Mouse (Mus musculus): ENCODE data around the gene Pfas.
"Not testable (repeated sequence)": the region's sequence is repeated elsewhere in the genome, so short reads cannot be mapped to it uniquely, and the experiment has no call there.

The Pfas gene

DNA sequence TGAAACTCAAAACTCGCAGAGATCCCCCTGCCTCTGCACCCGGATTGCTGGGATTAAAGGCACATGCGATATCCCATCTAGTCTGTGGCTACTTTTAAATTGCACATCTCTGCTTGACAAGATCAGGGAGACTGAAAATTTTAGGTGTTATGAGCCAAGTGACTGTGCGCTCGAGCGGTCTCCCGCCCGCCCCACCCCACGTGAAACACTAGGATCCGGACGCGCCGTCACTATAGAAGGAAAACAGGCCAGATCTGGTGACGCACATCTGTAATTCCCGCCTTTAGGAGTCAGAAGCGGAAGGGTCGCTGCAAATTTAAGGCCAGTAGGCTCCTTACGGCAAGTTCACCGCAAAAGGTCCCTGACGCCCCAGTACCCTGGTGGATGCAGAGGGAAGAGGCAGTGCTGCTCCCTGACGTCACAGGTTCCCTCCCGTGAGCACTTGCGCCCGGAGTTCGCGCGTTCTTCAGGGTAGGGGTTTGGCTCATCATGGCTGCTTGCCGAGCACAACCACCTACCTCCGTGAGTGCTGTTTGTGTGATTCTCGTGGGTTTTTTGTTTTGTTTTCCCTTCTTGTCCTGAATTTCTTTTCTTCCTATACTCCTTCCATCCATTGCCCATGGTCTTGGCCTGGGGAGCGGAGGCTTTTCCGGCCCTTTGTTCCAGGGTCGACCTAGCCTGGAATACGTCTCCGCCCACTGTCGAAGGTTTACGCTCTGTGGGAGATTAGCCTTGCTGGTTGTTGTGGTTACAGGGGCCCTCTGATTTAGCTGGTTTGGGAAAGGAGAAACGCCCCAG lies 7.6 kb upstream of the Pfas start, which contains the start of gene Ctc1:
Ctc1 (plus strand) TSS at position 268 of the 798 bp plus-strand sequence.
- DNase-seq (ENCODE audit: low read depth), result peak; percentile 85

DNA sequence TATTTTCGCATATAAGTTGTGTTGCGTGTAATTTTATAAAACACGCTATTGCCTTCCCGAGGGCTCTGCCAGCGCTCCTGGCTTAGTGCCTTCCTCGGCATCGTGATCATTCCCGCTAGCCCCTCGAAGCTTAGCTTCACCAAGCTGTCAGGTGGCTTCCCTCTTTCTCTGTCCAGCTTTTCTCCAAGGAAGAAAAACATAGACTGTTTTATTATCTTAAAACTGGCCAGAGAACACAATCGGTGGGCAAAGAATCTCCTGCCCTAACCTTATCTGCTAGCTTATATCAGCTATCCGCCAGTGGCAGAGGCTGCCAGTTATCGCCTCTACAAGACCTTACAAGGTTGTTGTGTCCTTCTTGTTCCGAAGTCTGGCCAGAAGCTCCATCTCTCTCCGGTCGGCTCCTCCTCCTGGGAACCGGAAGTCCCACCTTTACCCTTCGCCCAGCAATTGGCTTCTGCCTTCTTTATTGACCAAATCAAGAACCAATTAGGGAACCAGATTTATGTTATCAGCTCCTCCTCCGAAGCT lies 3.9 kb upstream of the Pfas start:
- DNase-seq (ENCODE audit: low read depth), result peak; percentile 85

DNA sequence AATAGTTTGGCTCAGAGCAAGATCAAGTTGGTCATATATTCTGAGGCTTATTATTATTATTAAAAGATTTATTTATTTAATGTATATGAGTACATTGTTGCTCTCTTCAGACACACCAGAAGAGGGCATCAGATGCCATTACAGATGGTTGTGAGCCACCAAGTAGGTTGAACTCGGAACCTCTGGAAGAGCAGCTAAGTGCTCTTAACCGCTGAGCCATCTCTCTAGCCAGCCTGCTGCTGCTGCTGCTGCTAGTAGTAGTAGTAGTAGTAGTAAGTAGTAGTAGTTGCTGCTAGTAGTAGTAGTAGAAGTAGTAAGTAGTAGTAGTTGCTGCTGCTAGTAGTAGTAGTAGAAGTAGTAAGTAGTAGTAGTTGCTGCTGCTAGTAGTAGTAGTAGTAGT lies 3.2 kb upstream of the Pfas start:
- not testable (repeated sequence) for DNase-seq (ENCODE audit: low read depth)

DNA sequence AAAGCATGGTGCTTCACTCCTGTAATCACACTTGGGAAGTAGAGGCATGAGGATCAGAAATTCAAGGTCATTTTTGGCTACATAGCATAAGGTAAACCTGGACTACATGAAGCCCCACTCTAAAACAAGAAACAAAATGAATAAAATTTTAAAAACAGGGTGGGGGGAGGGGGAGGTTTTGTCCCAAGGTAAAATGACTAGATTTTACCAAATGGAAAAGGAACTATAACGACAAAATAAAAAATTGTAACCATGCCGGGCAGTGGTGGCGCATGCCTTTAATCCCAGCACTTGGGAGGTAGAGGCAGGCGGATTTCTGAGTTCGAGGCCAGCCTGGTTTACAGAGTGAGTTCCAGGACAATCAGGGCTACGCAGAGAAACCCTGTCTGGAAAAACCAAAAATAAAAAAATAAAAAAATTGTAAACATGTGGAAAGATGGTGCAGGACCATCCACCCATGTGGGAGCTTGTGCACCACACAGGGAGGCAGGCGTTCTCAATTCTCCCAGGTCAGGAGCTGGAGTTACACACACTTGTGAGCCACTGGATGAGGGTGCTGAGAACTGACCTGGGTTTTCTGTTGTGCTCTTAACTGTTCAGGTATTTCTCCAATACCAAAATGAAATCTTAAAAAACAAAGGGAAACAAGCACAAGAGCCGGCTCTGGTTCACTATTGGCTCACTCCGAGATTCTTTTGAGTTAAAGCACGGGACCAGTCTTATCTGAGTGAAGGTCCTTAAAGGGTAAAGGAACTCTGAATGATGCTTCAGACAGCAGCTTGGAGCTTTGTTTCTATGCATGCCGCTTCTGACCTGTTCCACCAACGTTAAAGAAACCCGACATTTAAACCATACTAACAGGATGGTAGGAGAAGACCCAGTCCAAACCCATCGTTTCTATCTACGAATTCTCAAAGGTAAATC lies 2.4 kb upstream of the Pfas start:
- no peak for DNase-seq (ENCODE audit: low read depth)

DNA sequence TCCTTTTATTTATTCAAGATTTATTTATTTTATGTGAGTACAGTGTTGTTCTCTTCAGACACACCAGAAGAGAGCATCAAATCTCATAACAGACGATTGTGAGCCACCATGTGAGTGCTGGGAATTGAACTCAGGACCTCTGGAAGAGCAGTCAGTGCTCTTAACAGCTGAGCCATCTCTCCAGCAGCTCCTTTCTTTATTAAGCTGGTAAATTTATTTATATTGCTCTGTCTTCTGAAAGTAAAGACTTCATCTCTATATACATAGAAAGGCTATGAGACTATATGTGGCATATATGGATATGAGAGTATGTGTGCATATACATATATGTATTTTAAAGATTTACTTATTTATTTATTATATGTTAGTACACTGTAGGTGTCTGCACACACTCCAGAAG lies 1.2 kb upstream of the Pfas start:
- no peak for DNase-seq (ENCODE audit: low read depth)

DNA sequence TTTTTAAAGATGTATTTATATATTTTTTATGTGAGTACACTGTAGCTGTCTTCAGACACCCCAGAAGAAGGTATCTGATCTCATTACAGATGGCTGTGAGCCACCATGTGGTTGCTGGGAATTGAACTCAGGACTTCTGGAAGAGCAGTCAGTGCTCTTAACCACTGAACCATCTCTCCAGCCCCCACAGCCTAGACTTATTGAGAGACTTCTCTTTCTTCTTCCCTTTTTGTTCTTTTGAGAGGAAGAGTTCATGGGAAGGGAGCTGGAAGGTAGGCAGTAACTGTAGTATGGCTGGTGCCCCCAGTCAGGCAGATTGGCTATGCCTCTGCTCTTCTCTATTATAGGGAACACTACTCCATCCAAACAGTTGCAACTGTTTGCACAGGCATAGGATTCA lies 1.7 kb downstream of the Pfas start:
- DNase-seq (ENCODE audit: low read depth), result not testable (repeated sequence)

DNA sequence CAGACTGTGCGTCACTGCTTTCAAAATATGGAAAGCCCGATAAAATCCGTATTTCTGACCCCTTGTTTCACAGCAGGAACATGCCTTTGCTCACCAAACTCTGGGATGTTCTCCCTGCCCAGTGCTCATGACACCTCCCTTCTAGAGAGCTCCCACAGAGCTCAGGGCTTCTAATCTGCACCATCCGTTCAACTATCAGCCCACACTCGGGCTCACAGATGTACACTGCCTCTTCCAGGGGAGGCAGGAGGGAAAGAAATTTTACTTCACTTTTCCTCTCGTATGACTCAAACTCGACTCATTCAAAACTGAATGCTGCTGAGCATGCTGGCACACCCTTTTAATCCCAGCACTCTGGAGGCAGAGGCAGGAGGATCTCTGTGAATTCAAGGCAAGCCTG lies 3.1 kb downstream of the Pfas start:
- no peak for DNase-seq (ENCODE audit: low read depth)

DNA sequence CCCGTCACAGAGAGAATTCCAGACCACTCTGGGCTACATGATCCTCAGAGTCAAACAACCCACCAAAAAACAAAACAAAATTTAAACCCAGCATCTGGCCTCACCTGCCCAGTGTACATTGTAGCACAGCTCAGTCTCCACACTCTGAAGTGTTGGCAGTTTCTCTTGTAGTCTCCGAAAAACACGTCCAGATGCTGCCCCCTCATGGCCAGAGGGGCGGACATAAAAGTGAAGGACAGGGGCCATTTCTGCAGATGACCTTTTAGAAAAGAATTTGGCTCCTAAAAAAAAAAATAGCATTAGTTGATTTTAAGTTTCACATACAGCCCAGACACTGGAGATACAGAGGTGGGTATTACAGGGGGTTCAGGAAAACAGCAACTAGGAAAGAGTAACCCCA lies 4.7 kb downstream of the Pfas start:
- DNase-seq (ENCODE audit: low read depth), result no peak

DNA sequence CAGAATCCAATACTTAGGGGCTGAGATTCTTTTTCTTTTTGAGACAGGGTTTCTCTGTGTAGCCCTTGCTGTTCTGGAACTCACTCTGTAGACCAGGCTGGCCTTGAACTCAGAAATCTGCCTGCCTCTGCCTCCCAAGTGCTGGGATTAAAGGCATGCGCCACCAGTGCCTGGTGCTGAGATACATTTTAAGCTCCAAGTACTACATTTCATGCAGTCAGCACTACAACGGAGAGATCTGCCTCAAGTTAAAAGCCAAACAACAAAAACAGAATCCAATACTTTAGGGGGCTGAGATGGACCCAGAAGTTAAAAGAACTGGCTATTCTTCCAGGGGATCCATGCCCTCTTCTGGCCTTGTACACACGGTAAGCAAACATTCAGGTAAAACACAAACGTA lies 5.5 kb downstream of the Pfas start:
- not testable (repeated sequence) for DNase-seq (ENCODE audit: low read depth)

DNA sequence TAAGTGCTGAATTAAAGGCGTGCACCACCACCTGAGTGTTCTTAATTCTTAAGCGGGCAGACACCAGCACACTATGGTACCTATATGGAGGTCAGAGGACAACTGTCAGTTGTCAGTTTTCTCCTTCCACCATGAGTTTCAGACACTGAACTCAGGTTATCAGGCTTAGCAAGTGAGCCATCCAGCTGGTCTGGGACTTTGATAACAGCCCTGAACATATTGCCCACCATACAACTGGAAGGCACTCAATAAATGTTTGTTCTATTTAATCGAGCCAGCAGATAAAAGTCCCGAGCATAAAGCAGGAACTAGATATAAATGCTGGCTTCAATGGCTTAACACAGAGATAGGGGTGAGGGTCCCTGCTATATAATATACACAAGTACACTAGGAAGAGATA lies 11.2 kb downstream of the Pfas start:
- no peak for DNase-seq (ENCODE audit: low read depth)

DNA sequence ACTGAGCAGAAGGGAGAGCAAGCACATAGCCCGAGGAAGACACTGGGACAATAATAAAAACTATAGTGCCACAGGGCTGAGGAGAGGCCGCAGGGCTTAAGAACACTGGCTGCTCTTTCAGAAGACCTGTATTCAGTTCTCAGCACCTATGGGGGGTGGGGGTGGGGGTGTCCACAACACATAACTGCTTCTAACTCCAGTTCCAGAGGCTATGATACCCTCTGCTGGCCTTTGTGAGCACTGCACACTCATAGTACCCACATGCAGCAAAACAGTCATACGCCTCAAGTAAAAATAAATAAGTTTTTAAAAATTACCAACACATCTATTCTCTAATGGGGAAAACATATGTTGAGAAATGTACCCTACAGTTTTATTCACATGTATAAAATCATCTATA lies 13.9 kb downstream of the Pfas start:
- DNase-seq (ENCODE audit: low read depth), result no peak

DNA sequence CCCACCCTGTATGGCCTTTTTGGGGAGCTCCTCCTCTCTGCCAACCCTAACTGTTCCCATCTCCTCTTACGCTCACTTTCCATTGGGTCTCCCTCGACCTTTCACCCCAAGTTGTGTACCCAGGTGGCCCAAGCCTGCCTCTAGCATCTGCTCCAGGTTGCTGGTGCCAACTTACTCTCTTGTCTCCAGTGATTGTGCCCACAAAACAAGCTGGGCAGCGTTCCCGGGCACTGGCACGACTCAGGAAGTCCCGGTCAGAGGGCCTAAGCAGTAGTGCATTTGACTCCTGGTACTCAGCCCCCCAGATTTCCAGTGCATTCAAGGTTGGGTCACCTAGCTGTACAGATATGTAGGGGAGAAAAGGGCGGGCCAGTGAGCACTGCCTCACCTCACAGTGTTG lies 15.1 kb downstream of the Pfas start:
- DNase-seq (ENCODE audit: low read depth), result no peak

DNA sequence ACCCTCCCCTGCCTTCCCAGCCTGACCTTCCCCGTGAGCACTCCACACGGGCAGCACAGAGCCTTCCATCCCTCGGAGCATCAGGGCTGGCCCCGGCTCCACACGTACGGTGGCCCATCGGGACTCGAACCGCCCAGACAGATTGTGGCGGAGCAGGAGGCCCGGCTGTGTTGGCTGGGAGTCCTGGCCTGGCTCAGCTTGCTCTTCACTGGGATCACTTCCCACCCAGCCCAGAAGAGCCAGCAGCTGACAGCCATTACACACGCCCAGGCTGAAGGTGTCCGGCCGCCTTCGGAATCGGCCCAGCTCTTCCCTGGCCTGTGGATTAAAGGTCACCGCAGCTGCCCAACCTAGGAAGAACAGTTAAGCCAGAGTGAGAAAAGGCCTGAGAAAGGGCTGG lies 19.9 kb downstream of the Pfas start:
- DNase-seq (ENCODE audit: low read depth), result no peak

DNA sequence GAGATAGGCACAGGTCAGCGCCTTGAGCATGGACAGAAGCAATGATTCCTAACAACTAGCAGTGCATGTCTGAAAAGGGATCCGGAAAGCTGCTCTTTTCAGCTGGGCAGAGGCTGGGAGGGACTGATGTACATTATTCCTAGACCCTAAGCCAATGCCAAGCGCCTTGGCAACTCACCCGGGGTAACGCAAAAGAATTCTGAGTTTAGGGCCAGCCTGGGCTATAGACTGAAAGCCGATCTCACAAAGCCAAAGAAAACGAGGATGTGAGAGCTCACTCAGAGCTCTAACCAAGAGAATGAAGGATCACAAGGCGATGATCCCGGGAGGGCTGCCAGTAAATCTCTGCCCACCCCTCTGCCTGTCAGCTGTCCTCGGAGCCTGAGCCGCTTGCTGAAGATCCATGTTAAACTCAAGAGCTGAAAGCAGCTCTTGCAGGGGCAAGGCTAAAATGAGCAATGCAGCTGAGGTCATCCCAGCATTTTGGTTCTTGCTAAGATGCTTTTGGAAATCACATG lies 20.8 kb downstream of the Pfas start:
- no peak for DNase-seq (ENCODE audit: low read depth)

DNA sequence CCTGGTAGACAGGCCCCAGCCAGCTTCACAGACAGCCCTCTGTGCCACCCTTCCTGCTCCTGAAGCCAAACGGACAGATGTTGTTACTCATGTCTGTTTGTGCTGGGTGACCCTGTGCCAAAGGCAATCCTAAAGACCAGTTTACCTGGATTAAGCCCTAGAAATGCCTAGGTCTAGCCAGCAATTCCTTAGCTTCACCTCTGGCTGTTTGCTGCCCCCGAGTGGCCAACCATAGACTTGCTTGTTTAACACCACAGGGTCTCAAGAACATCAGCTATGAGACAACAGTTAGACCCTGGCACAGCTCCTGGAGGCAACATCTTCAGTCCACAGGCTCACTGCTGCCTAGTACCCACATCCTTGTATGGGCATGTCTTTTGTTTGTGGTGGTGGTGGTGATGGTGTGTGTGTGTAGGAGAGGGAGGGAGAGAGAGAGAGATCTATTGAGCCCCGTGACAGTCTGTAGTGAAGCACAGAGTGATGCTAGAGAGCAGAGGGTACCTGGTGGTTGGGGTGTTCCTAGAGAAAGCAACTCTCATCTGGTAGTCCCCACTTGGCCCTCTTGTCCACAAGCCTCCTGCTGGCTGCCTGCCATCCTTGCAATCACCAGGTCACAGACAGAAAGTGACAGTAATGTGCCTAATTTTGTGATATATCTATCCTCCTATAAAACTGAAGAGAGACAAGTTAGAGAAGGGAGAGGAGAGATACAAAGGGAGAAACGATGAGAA lies 25.5 kb downstream of the Pfas start:
- DNase-seq (ENCODE audit: low read depth), result peak; percentile 41

DNA sequence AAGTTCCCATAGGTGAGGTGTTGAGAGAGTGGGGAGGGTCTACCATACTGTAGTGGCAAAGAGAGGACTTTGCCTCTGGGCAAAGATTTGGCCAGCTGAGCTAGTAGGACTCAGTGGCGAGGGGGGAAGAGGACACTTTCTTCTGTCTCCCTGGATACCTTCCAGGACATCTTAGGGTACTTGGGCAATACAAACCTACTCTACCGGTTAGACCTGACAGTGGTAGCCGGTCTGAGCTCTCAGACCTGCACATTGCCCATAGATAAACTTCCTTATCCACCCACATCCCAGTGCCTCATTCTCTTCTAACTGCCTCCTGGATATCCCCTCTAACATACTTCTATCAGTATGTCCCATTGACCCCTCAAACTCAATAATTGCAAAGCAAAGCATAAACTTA lies 27.3 kb downstream of the Pfas start:
- DNase-seq (ENCODE audit: low read depth), result no peak

DNA sequence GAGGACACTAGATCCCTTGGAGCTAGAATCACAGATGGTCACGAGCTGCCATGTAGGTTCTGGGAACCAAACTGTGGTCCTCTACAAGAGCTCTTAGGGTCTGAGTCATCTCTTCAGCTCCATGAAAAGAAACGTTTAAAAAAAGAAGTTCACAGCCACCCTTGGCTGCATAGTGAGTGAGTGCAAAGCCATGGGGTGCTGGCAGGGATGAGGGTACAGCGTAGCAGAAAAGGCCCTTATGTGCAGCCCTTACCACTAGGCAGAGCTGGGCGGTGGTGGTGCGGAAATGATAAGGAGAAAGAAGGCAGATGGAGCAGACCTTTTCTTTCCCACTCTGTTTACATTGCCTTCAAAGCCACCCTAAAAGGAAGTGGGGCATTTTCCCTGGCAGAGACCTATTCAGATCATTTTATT lies 28.9 kb downstream of the Pfas start:
- no peak for DNase-seq (ENCODE audit: low read depth)

DNA sequence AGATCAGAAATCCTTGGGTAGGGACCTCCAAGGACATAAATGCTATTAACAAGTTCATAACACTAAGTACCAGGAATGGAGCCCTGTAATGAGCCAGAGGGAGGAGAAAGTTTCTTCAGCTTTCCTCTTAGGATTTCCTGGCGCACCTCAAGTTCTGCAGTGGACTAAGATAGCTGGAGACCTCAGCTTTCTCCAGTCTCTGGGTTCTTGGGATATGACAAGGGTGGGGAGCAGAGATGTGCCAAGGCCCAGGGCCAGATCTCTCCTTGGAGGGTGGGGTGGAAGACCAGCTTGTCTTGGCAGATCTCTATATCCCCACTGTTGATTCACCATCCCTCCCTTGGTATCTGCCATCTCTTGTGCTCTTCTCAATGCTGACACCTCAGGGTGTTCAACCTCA lies 32.7 kb downstream of the Pfas start:
- DNase-seq (ENCODE audit: low read depth), result no peak

DNA sequence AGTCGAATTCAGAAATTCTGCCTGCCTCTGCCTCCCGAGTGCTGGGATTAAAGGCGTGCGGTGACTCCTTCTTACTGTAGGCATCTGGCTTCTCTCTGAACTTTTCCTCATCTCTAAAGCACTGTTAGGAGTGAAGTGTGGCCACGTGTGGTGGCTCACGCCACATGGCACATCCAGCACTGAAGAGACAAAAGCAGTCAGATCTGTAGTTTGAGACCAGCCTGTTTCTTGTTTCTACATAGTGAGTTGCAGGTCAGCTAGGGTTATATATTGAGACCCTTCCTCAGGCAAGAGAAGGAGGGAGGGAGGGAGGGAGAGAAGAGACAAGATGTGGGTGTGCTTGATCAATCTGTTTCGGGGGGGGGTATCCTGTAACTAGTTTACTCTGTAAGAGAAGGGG lies 33.2 kb downstream of the Pfas start, which contains the start of gene Rangrf:
Rangrf (minus strand) TSS at position 101 of the 400 bp plus-strand sequence.
- no peak for DNase-seq (ENCODE audit: low read depth)

DNA sequence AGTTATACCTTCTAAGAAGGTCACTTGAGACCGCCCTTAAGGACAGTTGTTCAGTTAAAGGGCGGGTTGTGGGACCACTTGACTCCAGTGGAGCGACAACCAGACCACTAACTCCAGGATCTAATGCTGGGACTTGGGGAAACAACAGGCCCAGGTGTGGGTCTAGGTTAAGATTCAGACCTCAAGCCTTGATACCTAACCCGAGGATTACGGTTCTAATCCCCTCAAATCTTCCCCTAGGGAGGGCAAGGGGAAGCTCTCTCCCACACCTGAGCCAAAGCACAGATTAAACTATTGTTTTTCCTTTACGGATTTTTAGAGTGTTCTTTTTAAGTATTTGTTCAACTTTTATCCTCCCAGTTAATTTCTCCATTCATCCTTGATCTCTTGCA lies 34.2 kb downstream of the Pfas start:
- DNase-seq (ENCODE audit: low read depth), result no peak

DNA sequence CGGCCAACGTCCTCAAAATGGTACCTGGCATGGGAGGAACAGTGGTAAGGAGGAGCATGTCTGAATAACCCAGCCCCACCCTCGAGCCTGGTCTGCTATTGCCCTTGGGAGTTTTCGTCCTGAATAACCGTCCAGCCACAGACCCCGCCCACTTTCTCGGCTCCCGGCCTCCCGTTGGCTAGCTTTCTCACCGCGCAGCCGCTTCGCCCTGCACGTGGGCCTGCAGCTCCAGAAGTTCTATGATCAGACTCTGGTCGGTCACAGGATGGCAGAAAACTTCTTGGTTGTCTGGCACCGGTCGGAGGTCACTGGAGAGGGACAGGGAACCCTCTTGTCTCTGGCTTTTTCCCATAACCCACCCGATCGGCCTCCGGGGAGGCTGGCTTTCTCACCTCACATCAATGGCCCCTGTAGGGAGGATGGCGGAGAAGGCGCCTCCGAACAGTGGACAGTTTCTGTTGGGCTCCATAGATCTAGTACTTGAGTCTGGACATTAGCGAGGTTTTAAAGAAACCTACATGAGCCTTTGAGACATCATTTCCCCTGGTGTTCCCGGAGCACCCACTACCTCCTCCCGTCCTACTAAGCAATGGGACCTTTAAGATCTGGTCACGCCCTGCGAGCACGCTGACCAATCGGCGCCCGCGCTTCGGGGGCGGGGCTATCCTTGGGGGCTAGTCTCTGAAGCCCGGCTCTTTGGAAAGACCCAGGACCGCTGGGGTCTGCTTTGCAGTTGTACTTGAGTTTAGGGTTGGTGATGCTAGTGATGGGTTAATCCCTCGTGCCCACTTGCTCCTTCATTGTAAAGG lies 34.8 kb downstream of the Pfas start:
- peak; percentile 44 for DNase-seq (ENCODE audit: low read depth)

Data from fibroblast of lung, adult 2 months (primary cell).